In the genomic region with DNA sequence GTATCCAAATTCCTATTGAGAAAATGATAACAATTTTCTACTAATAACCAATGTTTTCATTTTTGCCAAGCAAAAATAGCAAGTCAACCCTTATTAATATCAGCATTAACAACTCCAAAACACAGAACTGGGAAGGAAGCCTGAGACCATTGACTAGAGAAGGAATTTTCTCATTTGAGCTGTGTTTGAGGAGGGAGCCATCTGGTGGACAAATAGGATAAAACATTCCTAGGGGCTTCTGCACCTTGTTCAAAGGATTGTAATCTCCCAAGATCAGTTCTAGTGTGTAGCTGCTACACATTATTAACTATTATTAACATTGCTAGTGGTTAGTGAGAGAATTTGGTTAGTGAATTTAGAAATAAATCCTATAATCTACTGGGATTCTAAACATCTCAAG, we compare ENCODE assay signal across 8 mouse cellular contexts. TPM values are rescaled to one million over a fixed set of nuclear protein-coding genes. Genes with fewer than 3 reads are reported as not detected.
DNase-seq lines count a peak whose midpoint lies in the region; ATAC-seq and TF ChIP-seq lines count a peak whose summit lies in the region.

No protein-coding gene starts in this region.

- TF ChIP-seq EP300 in stomach, postnatal 0 days (optimal IDR thresholded peaks at IDR 0.05): no peak

- peak; percentile 71 for ATAC-seq in cerebellum, adult (ENCODE audit: insufficient number of reproducible peaks, low FRiP score, low TSS enrichment)
- peak; percentile 57; the same call in 1 of the 2 replicates for ATAC-seq in neural tube, embryonic 12.5 days (ENCODE audit: low FRiP score, low read depth)
- 0 out of 2 replicates have a peak, but pooled peaks have one; percentile 43 for ATAC-seq in lung, embryonic 14.5 days (ENCODE audit: insufficient read depth)
- ATAC-seq in stomach, postnatal 0 days (ENCODE audit: low FRiP score, low TSS enrichment): no peak

- no peaks in the 10 kb centered on the region for H3K9me3 ChIP-seq in neural tube, embryonic 12.5 days
- no peaks in the 10 kb centered on the region for H3K9me3 ChIP-seq in lung, embryonic 14.5 days (ENCODE audit: low read depth, low read length)
- no peaks in the 10 kb centered on the region for H3K9me3 ChIP-seq in stomach, postnatal 0 days (ENCODE audit: control insufficient read depth, low read length)

- H3K4me2 ChIP-seq in neural tube, embryonic 12.5 days (replicated peaks): no peak overlapping the region
- H3K4me2 ChIP-seq in lung, embryonic 14.5 days: no peak overlapping the region
- H3K4me2 ChIP-seq in stomach, postnatal 0 days (replicated peaks; ENCODE audit: low read depth): no peak overlapping the region

- DNase-seq in cerebellum, adult 11-12 months: no peak
- DNase-seq in neural tube, embryonic 10.5 days (ENCODE audit: extremely low spot score, low spot score): no peak
- peak; percentile 74 for DNase-seq in c-Kit-positive CD71-positive TER-119-positive erythroid progenitor cells, embryonic 14.5 days (ENCODE audit: low spot score)
- DNase-seq in heart, postnatal 14 days: peak; percentile 12 to 53
- peak; percentile 83 for DNase-seq in lung, embryonic 14.5 days
- no peak for DNase-seq in stomach, postnatal 0 days (ENCODE audit: low spot score)

- H3K27me3 ChIP-seq in neural tube, embryonic 12.5 days (replicated peaks): no peaks in the 10 kb centered on the region
- no peaks in the 10 kb centered on the region for H3K27me3 ChIP-seq in lung, embryonic 14.5 days (ENCODE audit: insufficient read depth, low read length)
- no peaks in the 10 kb centered on the region for H3K27me3 ChIP-seq in stomach, postnatal 0 days (ENCODE audit: control insufficient read depth, insufficient read depth, low read length)

- no peaks in the 10 kb centered on the region for H3K4me1 ChIP-seq in neural tube, embryonic 12.5 days
- no peaks in the 10 kb centered on the region for H3K4me1 ChIP-seq in lung, embryonic 14.5 days (ENCODE audit: insufficient read depth)
- H3K4me1 ChIP-seq in stomach, postnatal 0 days (replicated peaks; ENCODE audit: control insufficient read depth, insufficient read depth): no peaks in the 10 kb centered on the region

- no peak overlapping the region for H3K4me3 ChIP-seq in neural tube, embryonic 12.5 days
- no peak overlapping the region for H3K4me3 ChIP-seq in lung, embryonic 14.5 days (ENCODE audit: low read depth, low read length)
- no peak overlapping the region for H3K4me3 ChIP-seq in stomach, postnatal 0 days (ENCODE audit: low read depth, low read length)

- no peak overlapping the region for H3K9ac ChIP-seq in neural tube, embryonic 12.5 days
- no peak overlapping the region for H3K9ac ChIP-seq in lung, embryonic 14.5 days
- no peak overlapping the region for H3K9ac ChIP-seq in stomach, postnatal 0 days (ENCODE audit: low read length)

- peak; percentile 76 for TF ChIP-seq CTCF in lung, embryonic 14.5 days (IDR thresholded peaks at IDR 0.05; ENCODE audit: low read depth)
- TF ChIP-seq CTCF in stomach, postnatal 0 days (IDR thresholded peaks at IDR 0.05; ENCODE audit: low read depth): peak; percentile 93

- no peak overlapping the region for H3K27ac ChIP-seq in neural tube, embryonic 12.5 days
- H3K27ac ChIP-seq in lung, embryonic 14.5 days (ENCODE audit: low read depth): no peak overlapping the region
- no peak overlapping the region for H3K27ac ChIP-seq in stomach, postnatal 0 days (replicated peaks)

- intact Hi-C loops in heart, postnatal 14 days (cut with DNase I): loop anchor here (1.0 to 5.0 kb wide), 2 partner anchors 144 to 651 kb away; no protein-coding TSS in a partner anchor

- peaks cover 16% of the 10 kb centered on the region; the same call in 1 of the 2 replicates for H3K36me3 ChIP-seq in neural tube, embryonic 12.5 days
- H3K36me3 ChIP-seq in lung, embryonic 14.5 days (ENCODE audit: insufficient read depth): peaks cover 46% of the 10 kb centered on the region; the same call in 1 of the 2 replicates
- no peaks in the 10 kb centered on the region for H3K36me3 ChIP-seq in stomach, postnatal 0 days (ENCODE audit: control insufficient read depth, insufficient read depth, low read length)

RNA-seq across cellular contexts. Expression of a gene that starts 38.2 kb away (rescaled TPM):
- 34.9 and 38.6 TPM in 2 replicates for polyA plus RNA-seq in neural tube, embryonic 12.5 days (2016; fragmentation: Nextera tagmentation; extraction: Ambion mirVana)
- total RNA-seq in heart, postnatal 14 days (2021): 10 to 100 TPM; 54.1 to 55.2 TPM
- polyA plus RNA-seq in lung, embryonic 14.5 days (2014; fragmentation: Nextera tagmentation; extraction: Ambion mirVana): 35.9 and 43.8 TPM in 2 replicates
- polyA plus RNA-seq in stomach, postnatal 0 days (2015; fragmentation: Nextera tagmentation; extraction: Ambion mirVana): 416 and 426 TPM in 2 replicates

Comparison
In these comparisons a context has a peak if more than half of its experiments do, and no peak if none do; other contexts are left out.
1. DNase-seq: peak in c-Kit-positive CD71-positive TER-119-positive erythroid progenitor cells, embryonic 14.5 days (single experiment), heart, postnatal 14 days (2 of 2) and lung, embryonic 14.5 days (single experiment); none in cerebellum, adult 11-12 months (single experiment), neural tube, embryonic 10.5 days (single experiment) and stomach, postnatal 0 days (single experiment).